Mouse (Mus musculus) hindlimb bud, embryonic 11.5 days (tissue): ENCODE measurements around the gene Sptbn4.
"Not testable (repeated sequence)": the region's sequence is repeated elsewhere in the genome, so short reads cannot be mapped to it uniquely, and the experiment has no call there.

ENCODE experiments used
- DNase-seq: peaks from one replicate; pipeline ENCODE4 v3.0.0-alpha.2; 2012; ENCODE audit warnings: low read depth, low spot score; ENCODE audit errors: extremely low spot score

Sptbn4 gene

GRCm38 (mm10) chr7:27447419-27448286, at the start of gene Sptbn4, which contains the start of gene Blvrb:
TSS of gene Sptbn4 (minus strand) at chr7:27447686.
TSS of gene Blvrb (plus strand) at chr7:27447978.
- DNase-seq = peak; percentile 99

GRCm38 (mm10) chr7:27494659-27495367, 47.3 kb upstream of the Sptbn4 start:
- not testable (repeated sequence) for DNase-seq

- DNase-seq = no peak
These were observed 46.0 kb upstream of the Sptbn4 start for GRCm38 (mm10) chr7:27493450-27493849.

- no peak for DNase-seq
These were observed 45.5 kb upstream of the Sptbn4 start for GRCm38 (mm10) chr7:27493022-27493421.

- no peak for DNase-seq
These were observed 44.4 kb upstream of the Sptbn4 start for GRCm38 (mm10) chr7:27491856-27492255.

- DNase-seq = no peak
These were observed 43.2 kb upstream of the Sptbn4 start for GRCm38 (mm10) chr7:27490543-27491329.

- no peak for DNase-seq
These were observed 42.7 kb upstream of the Sptbn4 start for GRCm38 (mm10) chr7:27490227-27490542.

GRCm38 (mm10) chr7:27489270-27489869, 41.9 kb upstream of the Sptbn4 start:
- no peak for DNase-seq

- DNase-seq = no peak
These were observed 40.3 kb upstream of the Sptbn4 start for GRCm38 (mm10) chr7:27487740-27488268.

- DNase-seq = no peak
These were observed 39.5 kb upstream of the Sptbn4 start, which contains the start of gene Sertad1 for GRCm38 (mm10) chr7:27486770-27487697. TSS of gene Sertad1 (plus strand) at chr7:27486910.

- no peak for DNase-seq
These were observed 38.8 kb upstream of the Sptbn4 start for GRCm38 (mm10) chr7:27486102-27486769.

- DNase-seq = no peak
These were observed 36.4 kb upstream of the Sptbn4 start for GRCm38 (mm10) chr7:27483860-27484259.

- no peak for DNase-seq
These were observed 34.1 kb upstream of the Sptbn4 start for GRCm38 (mm10) chr7:27481627-27481969.

GRCm38 (mm10) chr7:27480927-27481626, 33.6 kb upstream of the Sptbn4 start:
- DNase-seq = no peak

GRCm38 (mm10) chr7:27480506-27480905, 33.0 kb upstream of the Sptbn4 start:
- no peak for DNase-seq

GRCm38 (mm10) chr7:27479750-27480149, 32.3 kb upstream of the Sptbn4 start:
- DNase-seq = no peak

- no peak for DNase-seq
These were observed 31.1 kb upstream of the Sptbn4 start for GRCm38 (mm10) chr7:27478561-27478960.

GRCm38 (mm10) chr7:27476098-27476635, 28.7 kb upstream of the Sptbn4 start:
- no peak for DNase-seq
